Mouse (Mus musculus): ENCODE results near the gene Nova2. TPM values are rescaled to one million over a fixed set of nuclear protein-coding genes. Genes with fewer than 3 reads are reported as not detected.

Nova2 gene
- 0.36 and 0.68 TPM in 2 replicates for polyA plus RNA-seq (2015; fragmentation: Nextera tagmentation; extraction: Ambion mirVana)

DNA sequence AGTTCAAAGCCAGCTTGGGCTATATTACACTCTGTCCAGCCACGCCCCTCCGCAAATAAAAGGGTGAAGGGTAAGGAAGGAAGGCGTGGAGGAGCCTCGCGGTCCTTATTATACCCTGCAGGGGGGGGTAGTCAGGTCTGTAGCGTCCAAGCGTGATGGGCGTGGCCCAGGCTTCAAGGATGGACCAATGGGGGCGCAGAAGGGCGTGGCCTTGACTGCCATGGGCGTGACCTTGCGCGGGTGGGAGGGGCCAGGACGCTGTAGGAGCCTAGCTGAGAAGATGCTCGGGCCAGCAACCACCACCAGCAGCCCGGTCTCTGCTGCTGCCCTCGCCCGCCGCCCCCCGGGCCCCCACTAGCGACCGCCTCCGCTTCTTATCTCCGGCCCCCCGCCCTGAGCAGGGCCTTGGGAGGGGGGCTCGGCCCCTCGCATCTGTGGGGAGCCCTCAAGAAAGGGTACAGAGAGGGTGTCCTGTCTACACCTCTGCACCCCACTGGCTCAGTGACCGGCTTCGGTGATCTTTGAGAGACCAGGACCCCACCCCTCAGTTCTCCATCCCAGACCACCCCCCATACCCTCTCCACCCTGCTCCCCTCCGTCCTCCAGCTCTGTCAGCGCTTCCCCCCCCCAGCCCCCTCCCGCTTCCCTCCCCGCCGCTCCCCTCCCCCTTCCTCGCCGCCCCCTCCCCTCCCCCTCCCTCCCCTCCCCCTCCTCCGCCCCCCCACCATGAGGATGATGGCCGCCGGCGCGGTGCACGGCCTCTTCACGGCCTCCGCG lies at the start of gene Nova2:
Gene Nova2, plus strand, starts transcription at position 727 of the 777 bp plus-strand sequence.
- Histone ChIP-seq H3K9me3 (no peaks in the 10 kb centered on the region), H3K27me3 (peaks cover 78% of the 10 kb centered on the region), H3K4me1 (peaks cover 15% of the 10 kb centered on the region), H3K27ac (no peak within 1 kb of the TSS), H3K4me2 (peak within 1 kb of the TSS; percentile 86), H3K9ac (peak within 1 kb of the TSS; percentile 47), H3K4me3 (peak within 1 kb of the TSS; percentile 48), H3K36me3 (no peaks in the 10 kb centered on the region)
- peak; percentile 63 for ATAC-seq (ENCODE audit: insufficient number of reproducible peaks, low FRiP score, low TSS enrichment, low read depth)
- WGBS, result 1% methylated on average over 27 of the region's 45 CpGs

DNA sequence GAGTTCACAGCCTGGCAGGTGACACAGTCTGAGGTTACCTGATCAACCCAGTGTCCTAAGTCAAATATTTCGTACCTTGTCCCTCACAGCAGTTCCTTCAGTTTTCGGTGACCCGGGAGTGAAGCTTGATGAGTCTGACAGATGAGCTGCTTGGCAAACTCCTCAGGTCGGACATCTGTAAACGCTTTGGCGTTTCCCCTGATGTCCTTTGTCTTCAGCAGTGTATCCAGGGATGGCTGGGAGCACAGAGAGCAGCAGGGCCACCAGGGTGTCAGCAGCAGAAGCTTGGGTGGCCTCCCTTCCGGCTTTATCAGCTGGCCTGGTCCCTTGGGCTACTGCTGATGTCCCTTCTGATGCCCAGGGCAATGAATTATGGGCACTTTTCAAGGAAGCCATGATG lies 47.0 kb upstream of the Nova2 start:
- Histone ChIP-seq H3K4me1 (no peaks in the 10 kb centered on the region), H3K27ac (no peak overlapping the region), H3K27me3 (no peaks in the 10 kb centered on the region), H3K9ac (no peak overlapping the region), H3K4me3 (no peak overlapping the region), H3K36me3 (no peaks in the 10 kb centered on the region), H3K9me3 (no peaks in the 10 kb centered on the region), H3K4me2 (no peak overlapping the region)
- WGBS, result 67% methylated on average over 7 of the region's 7 CpGs
- no peak for ATAC-seq (ENCODE audit: insufficient number of reproducible peaks, low FRiP score, low TSS enrichment, low read depth)

DNA sequence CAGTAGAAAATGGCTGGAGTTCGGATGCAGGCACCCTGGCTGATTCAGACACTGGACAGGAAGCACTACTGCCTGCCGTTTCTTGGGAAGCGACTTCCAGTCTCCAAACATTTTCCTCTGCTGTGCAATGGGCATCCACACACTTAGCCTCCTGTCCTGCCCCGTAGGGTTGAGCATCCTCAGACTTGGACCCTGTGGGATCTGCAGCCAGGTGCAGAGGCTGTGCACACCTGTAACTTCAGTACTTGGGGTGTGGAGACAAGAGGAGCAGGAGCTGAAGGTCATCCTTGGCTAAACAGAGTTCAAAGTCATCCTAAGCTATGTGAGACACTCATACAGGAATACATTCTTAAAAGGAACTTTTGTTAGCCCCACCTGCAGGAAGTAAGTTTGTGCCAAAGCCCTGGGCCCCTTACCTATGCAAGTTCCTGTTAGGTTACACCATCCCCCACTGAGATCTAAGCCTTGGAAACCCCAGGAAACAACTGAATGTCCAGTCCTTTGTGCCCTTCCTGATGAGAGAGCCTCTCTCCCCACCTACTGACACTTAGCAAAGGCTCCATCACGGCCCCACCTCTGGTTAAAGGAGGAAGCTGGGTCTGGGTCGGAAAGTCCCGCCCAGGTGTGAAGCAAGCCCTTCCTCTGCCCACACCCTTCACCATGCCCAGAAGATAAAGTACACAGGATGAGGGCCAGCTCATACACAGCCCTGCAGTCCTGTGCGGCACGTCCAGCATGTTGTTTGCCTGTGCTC lies 41.5 kb upstream of the Nova2 start:
- H3K4me3 ChIP-seq, result no peak overlapping the region
- no peak overlapping the region for H3K27ac ChIP-seq
- no peak for ATAC-seq (ENCODE audit: insufficient number of reproducible peaks, low FRiP score, low TSS enrichment, low read depth)
- WGBS, result 56% methylated on average over 9 of the region's 9 CpGs
- H3K4me2 ChIP-seq, result no peak overlapping the region
- no peaks in the 10 kb centered on the region for H3K27me3 ChIP-seq
- no peak overlapping the region for H3K9ac ChIP-seq
- H3K9me3 ChIP-seq, result no peaks in the 10 kb centered on the region
- H3K4me1 ChIP-seq, result 0 out of 2 replicates have a peak, but pooled peaks cover 8% of the 10 kb centered on the region
- peaks cover 7% of the 10 kb centered on the region; the same call in 1 of the 2 replicates for H3K36me3 ChIP-seq

GRCm38 (mm10) chr7:18884745-18885422 lies 40.8 kb upstream of the Nova2 start:
- no peak for ATAC-seq (ENCODE audit: insufficient number of reproducible peaks, low FRiP score, low TSS enrichment, low read depth)
- Histone ChIP-seq H3K9me3 (no peaks in the 10 kb centered on the region), H3K27me3 (no peaks in the 10 kb centered on the region), H3K4me3 (no peak overlapping the region), H3K4me1 (0 out of 2 replicates have a peak, but pooled peaks cover 8% of the 10 kb centered on the region), H3K9ac (no peak overlapping the region), H3K36me3 (peaks cover 7% of the 10 kb centered on the region; the same call in 1 of the 2 replicates), H3K4me2 (no peak overlapping the region), H3K27ac (no peak overlapping the region)
- WGBS, result 50% methylated on average over 13 of the region's 13 CpGs

DNA sequence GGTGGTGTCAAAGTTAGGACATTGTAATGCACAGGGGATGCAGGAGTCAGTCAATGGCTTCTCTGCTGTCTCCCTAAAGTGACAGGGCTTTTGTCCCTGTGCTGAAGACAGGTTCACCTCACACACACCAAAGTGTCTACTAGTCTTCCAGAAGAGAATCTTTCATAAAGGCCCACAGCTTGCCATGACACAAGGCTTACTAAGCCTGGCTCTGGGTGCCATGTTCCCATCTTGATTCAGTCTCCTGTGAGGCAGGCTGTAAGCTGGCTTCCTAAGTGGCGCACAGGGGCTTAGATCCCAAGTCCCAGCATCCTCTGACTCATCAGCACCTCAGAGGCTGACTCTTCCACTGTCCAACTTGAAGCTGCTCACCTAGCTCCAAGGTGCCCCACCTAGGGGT lies 38.7 kb upstream of the Nova2 start:
- Histone ChIP-seq H3K27ac (no peak overlapping the region), H3K9ac (no peak overlapping the region), H3K9me3 (no peaks in the 10 kb centered on the region), H3K4me3 (no peak overlapping the region), H3K4me2 (no peak overlapping the region), H3K27me3 (no peaks in the 10 kb centered on the region), H3K4me1 (0 out of 2 replicates have a peak, but pooled peaks cover 8% of the 10 kb centered on the region), H3K36me3 (peaks cover 7% of the 10 kb centered on the region)
- 81% methylated on average over 1 of the region's 1 CpGs for WGBS
- ATAC-seq (ENCODE audit: insufficient number of reproducible peaks, low FRiP score, low TSS enrichment, low read depth), result no peak

DNA sequence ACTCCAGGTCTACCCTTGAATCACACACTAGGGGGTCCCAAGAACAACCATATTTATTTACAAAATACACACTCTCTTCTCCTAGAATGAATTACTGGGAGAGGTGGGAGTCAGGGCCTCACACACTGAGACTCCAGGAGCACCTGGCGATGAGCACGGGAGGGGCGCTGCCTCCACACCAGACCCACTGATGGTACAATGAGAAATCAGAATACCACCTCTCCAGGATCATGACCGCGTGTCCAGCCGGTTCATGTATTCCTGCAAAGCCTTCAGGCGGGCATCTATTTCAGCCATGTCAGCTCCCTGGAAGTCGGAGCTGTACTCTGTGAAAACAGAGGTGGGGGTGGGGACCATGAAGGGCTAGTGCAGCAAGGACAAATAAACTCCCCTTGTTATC lies 34.8 kb upstream of the Nova2 start:
- H3K27me3 ChIP-seq, result peaks cover 7% of the 10 kb centered on the region; the same call in 1 of the 2 replicates
- WGBS, result 89% methylated on average over 8 of the region's 8 CpGs

DNA sequence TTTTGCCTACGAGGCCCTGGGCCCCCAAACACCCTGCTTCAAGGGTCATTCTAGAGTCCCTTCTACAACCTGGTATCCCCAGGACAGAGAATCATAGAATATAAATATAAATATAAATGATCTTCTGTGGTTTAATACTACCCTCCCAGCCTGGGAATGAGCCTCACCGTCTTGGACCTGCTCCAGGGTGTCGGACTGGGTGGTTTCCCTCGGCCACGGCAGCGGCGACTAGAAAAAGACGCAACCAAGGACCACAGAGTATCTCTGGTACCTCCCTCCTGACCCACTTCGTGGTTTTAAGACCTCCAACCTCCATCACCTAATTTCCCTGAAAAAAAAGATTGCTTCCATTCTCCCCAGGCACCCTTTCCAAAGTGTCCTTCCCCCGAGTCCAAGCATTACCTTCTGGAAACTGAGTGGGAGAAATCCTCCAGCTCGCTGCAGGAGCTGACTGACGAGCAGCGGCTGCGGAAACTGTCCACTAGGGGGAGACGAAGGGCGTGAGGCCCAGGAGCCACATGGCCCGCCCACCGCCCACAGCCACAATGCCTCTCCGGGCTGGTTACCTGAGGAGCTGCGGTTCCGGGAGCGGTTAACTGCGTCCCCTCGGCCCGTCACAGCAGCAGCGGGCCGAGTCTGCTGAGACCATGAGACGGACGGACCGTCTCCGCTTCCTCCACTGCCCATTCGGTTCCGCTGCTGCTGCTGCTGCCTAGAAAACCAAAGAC lies 33.7 kb upstream of the Nova2 start:
- peaks cover 7% of the 10 kb centered on the region; the same call in 1 of the 2 replicates for H3K27me3 ChIP-seq
- H3K4me3 ChIP-seq, result peak overlapping the region; percentile 46
- no peak for ATAC-seq (ENCODE audit: insufficient number of reproducible peaks, low FRiP score, low TSS enrichment, low read depth)
- H3K36me3 ChIP-seq, result peaks cover 4% of the 10 kb centered on the region
- WGBS, result 19% methylated on average over 33 of the region's 33 CpGs
- H3K27ac ChIP-seq, result no peak overlapping the region
- peak overlapping the region; percentile 73 for H3K4me2 ChIP-seq
- H3K4me1 ChIP-seq, result peaks cover 22% of the 10 kb centered on the region
- H3K9ac ChIP-seq, result peak overlapping the region; percentile 29
- no peaks in the 10 kb centered on the region for H3K9me3 ChIP-seq

More for the DNA sequence above, 34.8 kb upstream of the Nova2 start:
- Histone ChIP-seq H3K4me2 (no peak overlapping the region), H3K4me3 (no peak overlapping the region), H3K9ac (no peak overlapping the region), H3K27ac (no peak overlapping the region), H3K36me3 (peaks cover 7% of the 10 kb centered on the region), H3K9me3 (no peaks in the 10 kb centered on the region), H3K4me1 (peaks cover 22% of the 10 kb centered on the region)
- ATAC-seq (ENCODE audit: insufficient number of reproducible peaks, low FRiP score, low TSS enrichment, low read depth), result no peak

- 24% methylated on average over 27 of the region's 27 CpGs for WGBS
- no peak overlapping the region for H3K9ac ChIP-seq
Observed at GRCm38 (mm10) chr7:18893009-18893408, 32.7 kb upstream of the Nova2 start.

DNA sequence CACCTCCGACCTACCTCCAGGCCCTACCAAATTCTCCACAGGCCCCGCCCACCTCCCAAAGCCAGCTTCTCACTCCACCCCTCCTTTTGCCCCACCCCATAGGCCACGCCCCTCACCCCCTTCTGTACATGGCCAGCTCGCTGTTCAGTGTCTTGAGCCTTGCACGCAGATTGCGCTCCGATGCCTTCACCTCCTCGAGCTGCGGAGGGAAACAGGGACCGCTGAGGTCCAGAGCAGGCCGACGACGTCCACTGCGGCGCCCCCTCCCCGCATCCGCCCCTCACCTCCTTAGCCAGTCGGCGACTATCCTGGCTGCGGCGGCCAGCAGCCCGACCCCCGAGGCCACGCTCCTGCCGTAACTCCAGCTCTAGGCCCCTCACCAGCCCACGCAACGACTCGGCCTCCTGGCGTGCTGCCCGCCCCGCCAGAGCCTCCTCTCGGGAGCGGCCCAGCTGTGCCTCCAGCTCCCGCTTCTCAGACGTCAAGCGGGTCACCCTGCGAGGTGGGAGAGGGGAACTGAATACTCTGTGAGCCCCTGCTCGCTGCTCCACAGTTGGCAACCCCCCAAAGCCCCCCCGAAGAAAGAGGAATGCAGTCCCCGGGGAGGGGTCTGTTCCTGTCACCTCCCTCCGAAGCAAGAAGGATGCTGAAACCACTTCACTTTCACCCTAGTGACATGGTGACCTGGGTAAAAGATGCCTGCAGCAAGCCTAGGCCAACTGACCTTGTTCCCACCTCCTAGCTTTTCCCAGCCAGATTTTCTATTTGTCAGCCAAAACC lies 31.8 kb upstream of the Nova2 start:
- H3K9ac ChIP-seq, result peak overlapping the region; percentile 41
- peak; percentile 45 for ATAC-seq (ENCODE audit: insufficient number of reproducible peaks, low FRiP score, low TSS enrichment, low read depth)
- peaks cover 7% of the 10 kb centered on the region; the same call in 1 of the 2 replicates for H3K27me3 ChIP-seq
- peak overlapping the region; percentile 95 for H3K4me2 ChIP-seq
- peaks cover 17% of the 10 kb centered on the region for H3K36me3 ChIP-seq
- H3K27ac ChIP-seq, result no peak overlapping the region
- peaks cover 22% of the 10 kb centered on the region for H3K4me1 ChIP-seq
- H3K4me3 ChIP-seq, result peak overlapping the region; percentile 46
- 2% methylated on average over 41 of the region's 41 CpGs for WGBS
- H3K9me3 ChIP-seq, result no peaks in the 10 kb centered on the region

More at GRCm38 (mm10) chr7:18893009-18893408, 32.7 kb upstream of the Nova2 start:
- Histone ChIP-seq H3K4me1 (peaks cover 22% of the 10 kb centered on the region), H3K36me3 (peaks cover 9% of the 10 kb centered on the region), H3K4me2 (peak overlapping the region; percentile 95), H3K4me3 (peak overlapping the region; percentile 46), H3K9me3 (no peaks in the 10 kb centered on the region), H3K27ac (no peak overlapping the region), H3K27me3 (peaks cover 7% of the 10 kb centered on the region; the same call in 1 of the 2 replicates)
- 0 out of 2 replicates have a peak, but pooled peaks have one; percentile 32 for ATAC-seq (ENCODE audit: insufficient number of reproducible peaks, low FRiP score, low TSS enrichment, low read depth)

GRCm38 (mm10) chr7:18896536-18896935 lies 29.2 kb upstream of the Nova2 start:
- H3K4me2 ChIP-seq, result no peak overlapping the region
- ATAC-seq (ENCODE audit: insufficient number of reproducible peaks, low FRiP score, low TSS enrichment, low read depth), result no peak
- peaks cover 7% of the 10 kb centered on the region; the same call in 1 of the 2 replicates for H3K27me3 ChIP-seq
- peaks cover 40% of the 10 kb centered on the region for H3K36me3 ChIP-seq
- no peak overlapping the region for H3K27ac ChIP-seq
- H3K4me3 ChIP-seq, result no peak overlapping the region
- H3K9ac ChIP-seq, result no peak overlapping the region
- 35% methylated on average over 5 of the region's 5 CpGs for WGBS
- peaks cover 22% of the 10 kb centered on the region for H3K4me1 ChIP-seq
- no peaks in the 10 kb centered on the region for H3K9me3 ChIP-seq

Data from limb, embryonic 15.5 days (tissue).